Mouse (Mus musculus) hematopoietic stem cell, adult 5-6 weeks (primary cell): ENCODE measurements around the gene Sars. TPM values are rescaled to one million over a fixed set of nuclear protein-coding genes. Genes with fewer than 3 reads are reported as not detected.

ENCODE experiments used
- ATAC-seq, 2 experiments: fragments of 125-278 bp in 1 of 2; replicated peaks in 1 of 2; 2 replicates each; pipeline ENCODE4 v1.8.0; 2016 to 2017; ENCODE audit warnings: inconsistent platforms in 2 of 2, mild to moderate bottlenecking in 2 of 2, moderate number of reproducible peaks in 2 of 2, low read depth in 1 of 2, moderate TSS enrichment in 1 of 2; ENCODE audit not compliant: low FRiP score in 2 of 2, poor library complexity in 2 of 2, severe bottlenecking in 2 of 2, insufficient read depth in 1 of 2, low TSS enrichment in 1 of 2
- total RNA-seq: library from RNA; stranded (forward); fragments of 172-1452, 232-1000 nt; gene quantifications from 2 replicates; pipeline ENCODE4 v1.2.3, GENCODE M21; 2017

The Sars gene
- total RNA-seq, 1 experiment from 2014 or later, result 455 TPM

DNA sequence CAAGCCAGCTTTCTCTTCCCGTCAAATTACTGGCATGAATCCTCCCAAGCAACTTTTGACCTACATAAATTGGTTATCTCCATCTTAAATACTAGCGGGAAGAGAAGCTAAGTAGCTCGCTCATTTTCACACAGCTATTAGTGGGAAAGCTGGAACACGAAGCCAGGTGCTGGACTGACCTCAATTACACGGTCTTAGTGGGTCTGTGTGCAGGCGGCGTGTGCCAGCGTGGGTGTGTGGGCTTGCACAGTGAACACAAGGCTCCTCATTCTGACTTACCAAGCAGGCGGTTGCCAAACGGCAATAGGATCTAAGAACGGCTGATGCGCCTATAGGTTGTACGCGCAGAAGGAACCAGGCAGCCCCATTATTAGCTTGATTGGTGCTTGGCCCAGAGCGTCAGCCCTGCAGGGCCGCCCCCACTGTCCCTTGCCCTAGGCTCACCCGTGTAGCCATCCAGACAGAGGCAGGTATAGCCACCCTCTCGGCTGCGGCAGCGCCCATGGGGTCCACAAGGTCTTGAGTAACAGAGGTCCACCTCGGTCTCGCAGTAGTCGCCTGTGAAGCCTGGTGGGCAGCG, 38.6 kb downstream of the Sars start:
- ATAC-seq, result no peak

DNA sequence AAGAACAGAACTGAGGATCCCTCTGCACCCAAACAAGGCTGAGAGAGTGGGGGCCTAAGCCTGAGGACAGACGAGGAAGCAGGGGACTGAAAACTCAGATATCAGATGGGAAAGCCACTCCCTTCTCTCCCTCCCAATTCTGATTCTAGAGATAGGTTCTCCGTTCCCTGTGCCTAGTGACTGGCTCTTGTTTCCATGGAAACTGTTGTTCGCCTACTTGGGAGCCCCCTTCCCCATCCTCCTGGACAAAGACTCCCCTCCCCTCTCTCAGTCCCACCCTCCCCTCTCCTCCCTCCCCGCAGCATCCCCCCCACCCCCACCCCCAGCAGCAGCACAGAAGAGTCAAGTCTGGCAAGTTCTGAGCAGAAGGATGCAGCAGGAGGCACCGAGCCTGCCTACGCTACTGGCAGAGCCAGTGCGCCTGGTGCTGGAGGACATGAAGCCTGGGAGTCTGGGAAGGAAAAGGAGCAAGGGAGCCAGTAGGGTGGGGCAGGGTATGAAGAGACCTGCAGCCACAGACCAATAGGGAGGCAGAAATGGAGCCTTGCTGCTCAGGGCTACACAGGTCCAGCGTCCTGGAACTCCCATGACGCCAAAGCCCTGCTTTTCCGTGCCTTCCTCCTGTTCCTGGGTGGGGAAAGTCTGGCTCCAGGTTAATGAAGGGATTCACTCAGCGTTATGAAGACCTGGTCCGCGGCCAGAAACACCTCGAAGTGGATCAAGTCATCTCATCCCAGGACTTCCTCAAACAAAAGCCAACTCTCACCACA, 39.3 kb downstream of the Sars start:
- no peak for ATAC-seq

DNA sequence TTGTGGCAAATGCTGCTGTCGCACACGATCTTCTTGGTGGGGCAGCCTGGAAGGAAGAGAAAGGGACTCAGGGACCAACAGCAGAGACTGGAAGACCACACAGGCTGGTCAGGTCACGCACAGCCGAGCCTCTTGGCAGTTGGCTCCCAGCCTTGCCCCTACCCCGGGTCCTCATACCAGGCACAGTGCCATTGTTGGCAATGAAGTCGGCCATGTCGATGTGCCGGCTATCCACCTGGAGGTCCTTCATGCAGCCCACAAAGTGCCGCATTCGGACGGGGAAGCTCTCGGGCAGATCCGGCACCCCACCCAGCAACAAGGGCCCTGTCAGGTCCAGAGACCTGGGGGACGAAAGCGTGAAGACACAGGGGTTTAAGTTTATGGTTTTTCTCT, 42.5 kb downstream of the Sars start:
- ATAC-seq, result no peak

DNA sequence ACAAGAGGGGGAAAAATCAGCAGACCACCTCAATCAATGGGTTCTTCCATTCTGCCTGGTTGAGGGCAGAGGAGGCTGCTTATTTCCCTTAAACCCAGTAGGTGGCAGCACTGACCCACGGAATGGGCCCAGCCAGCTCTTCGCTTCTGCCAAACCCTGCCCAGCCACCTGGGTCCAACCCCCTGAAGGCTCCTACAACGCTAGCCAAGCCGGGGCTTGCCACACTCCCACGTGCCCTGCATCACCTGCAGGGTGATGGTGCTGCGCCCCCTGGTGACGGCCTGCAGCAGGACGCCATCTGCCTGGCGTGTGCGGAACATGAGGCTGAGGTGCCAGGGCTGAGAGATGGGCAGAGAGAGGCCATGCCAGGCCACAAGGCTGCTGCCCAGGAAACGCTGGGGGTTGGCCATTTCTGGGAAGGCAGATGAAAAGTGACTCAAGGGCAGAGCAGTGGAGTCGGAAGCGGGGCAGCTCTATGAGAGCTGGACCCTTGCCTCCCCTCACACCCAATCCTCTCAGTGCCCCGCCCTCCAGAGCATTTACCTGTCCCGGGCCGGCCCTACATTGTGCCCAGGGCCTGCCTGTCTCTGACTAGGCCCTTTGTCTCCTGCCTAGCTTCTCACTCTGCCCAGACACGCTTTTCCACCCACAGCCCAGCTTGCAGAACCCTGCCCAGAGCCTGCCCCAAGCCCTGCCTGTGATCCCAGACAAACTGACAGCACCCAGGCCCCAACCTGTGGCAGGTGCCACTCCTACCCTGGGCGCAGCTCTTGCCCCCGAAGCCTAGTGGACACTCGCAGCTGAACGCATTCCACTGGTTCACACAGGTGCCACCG, 43.1 kb downstream of the Sars start:
- ATAC-seq, result peak; percentile 99

DNA sequence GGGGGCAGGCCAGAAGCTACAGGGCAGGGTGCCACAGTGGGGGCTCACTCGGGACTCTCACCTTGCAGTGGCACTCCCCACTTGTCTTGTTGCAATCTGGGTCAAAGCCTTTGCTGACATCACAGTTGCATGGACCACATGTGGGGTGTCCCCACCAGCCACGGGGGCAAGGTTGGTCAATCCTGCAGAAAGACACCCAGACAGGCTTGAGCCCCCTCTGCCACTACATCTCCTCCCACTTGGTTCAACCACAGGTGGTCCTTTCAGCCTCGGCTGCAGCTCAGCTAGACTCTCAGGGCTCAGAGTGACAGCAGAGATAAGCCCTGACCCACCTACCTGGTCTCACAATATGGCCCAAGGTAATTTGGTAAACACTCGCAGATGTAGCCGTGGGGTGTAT, 44.6 kb downstream of the Sars start:
- ATAC-seq, result no peak

DNA sequence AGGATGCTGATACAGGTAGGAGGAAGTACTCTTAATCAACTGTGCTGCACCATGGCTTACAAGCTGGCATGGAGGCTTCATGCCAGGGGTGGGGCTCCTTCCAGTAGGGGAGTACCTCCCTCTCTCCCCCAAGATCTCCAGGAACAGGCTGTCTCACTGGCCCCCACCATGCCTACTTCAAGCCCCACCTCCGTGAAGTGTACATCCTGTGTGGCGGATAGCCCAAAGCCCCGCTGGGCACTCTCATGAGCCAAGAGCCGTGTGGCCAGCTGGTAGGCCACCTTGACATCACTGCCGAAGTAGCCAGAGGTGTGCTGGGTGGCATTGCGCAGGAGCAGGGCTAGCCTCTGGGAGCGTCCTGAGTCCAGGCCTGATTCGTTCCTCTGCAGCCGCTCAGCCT, 46.7 kb downstream of the Sars start:
- no peak for ATAC-seq

DNA sequence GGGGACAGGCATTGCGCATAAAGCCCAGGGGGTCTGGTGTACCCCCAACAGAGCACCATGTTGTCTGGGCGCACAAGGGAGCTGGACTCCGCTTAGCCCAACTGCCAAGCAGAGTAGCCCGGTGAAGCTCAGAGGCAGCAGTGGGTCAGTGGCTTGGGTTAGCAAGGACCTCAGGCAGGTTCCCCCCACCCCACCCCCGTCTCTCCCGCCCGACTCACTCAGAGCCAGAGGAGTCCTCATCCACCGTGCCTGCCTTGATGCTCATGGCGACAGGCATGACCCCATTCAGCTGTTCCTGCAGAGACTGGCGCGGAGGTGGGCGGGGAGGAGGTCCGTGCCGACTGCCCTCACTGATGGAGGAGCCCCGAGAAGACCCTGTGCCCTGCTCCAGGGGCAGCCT, 52.2 kb downstream of the Sars start:
- no peak for ATAC-seq

DNA sequence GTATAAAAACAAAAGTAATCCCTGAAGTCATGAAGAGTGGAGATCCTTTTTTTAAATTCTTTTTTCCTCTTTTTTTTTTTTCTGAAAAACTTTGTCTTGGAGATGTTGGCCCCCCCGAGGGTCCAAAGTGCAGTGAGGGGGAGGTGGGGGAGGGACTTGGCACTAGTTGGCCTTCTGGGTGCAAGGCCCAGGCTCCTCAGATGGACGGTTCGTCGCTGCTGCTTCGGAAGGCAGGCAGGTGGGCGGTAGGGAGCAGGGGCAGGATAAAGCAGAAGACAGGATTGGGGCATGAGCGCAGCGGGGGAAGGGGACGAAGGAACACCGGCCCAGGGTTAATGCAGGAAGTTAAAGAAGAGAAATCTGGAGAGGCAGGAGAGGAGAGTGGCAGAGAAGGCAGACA, 52.7 kb downstream of the Sars start:
- ATAC-seq, result no peak

DNA sequence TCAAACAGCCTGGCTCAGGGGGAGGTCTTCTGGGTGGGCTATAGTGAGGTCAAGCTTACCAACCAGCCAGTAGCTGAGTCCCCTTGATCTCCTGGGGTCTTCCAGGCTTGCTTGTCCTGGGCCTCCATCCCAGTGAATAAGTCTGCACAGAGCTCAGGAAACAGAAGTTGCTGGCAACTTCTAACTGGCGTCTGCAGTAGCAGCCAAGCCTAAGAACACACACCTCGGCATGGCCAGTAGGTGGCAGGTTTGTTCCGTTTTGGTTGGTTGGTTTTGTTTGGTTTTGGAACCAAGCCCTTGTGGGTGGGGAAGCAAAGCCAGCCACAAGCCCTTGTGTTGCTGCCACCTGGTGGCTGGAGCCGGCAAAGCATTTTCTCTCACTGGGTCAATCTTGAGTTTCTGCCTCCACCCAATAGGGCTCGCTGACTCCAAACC, 55.9 kb downstream of the Sars start:
- ATAC-seq, result peak; percentile 95 to 98

DNA sequence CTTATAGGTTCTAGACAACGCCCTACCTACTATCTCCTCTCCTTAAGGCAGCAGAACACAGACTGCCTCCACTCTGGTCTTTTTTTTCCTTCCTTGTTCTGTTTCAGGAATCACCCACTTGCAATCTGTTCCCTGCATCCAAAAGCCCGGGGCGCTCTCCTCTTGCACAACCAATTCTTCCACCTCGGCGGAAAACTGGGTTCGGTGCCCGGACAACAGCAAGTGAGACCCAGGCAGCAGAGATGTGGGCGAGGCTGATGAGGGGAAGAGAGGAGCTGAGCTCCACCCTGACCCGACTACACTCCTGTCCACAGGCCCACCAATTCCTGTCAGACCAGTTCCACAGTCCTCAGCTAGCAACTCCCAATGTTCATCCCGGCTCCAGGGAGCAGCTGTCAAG, 58.8 kb downstream of the Sars start:
- no peak for ATAC-seq

DNA sequence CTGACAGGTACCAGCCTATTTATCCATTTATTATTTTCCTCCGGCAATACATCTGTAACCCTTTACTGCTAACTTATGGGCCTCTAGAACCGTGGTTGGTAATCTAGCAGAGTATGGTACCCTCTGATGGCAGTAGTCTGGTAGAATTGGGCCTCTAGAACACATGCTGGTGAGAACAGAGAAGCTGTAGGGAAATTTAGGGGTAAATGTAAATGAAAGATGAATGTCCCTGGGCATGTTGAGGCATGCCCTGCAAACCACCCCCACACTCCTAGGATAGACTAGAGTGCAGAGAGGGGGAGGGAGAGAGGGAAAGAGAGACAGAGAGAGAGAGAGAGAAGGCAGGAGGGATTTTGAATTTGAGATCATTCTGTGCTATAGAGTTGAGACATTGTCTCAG, 60.6 kb downstream of the Sars start:
- no peak for ATAC-seq

DNA sequence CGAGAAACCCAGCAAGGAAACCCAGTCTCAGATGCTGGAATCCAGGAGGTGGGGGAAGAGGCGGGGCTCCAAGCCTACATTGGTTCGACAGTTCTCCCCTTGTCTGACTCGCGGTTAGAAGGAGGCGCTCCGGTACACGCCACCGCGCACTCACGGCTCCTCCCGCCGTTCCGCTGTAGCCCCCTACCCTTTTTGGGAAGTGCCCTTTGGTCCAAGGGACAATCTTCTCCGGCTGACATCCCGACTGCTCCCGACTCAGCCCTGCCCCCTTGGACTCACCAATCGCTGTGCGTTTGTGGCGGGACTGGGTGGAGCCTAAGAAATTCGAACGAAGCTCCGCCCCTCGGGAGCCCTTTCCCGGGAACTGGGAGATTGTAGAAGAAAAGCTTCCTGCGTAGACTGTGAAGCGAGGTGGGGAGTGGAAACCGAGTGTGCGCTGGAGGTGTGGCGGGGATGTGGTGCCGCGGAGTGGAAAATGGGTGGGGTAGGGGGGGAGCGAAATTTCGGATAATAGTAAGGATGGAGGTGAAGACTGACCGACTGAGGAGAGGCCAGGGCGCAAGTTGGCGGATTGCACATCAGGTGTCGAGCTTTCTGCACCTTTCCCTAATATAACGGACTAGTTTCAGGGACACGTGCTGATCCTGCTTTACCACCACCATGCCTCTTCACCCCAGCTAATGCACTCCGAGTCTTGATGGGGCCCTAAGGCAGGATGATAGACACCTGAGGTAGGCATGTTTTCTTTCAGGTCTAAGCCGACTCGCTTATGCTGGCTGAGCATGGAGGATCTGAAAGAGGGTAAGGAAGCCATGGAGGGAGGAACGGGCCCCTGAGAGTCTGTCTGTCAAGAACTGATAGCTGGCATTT, 61.3 kb downstream of the Sars start, which contains the start of gene Psrc1:
TSS of gene Psrc1 (plus strand) at position 355 of the 870 bp plus-strand sequence.
- peak; percentile 70 to 77 for ATAC-seq

DNA sequence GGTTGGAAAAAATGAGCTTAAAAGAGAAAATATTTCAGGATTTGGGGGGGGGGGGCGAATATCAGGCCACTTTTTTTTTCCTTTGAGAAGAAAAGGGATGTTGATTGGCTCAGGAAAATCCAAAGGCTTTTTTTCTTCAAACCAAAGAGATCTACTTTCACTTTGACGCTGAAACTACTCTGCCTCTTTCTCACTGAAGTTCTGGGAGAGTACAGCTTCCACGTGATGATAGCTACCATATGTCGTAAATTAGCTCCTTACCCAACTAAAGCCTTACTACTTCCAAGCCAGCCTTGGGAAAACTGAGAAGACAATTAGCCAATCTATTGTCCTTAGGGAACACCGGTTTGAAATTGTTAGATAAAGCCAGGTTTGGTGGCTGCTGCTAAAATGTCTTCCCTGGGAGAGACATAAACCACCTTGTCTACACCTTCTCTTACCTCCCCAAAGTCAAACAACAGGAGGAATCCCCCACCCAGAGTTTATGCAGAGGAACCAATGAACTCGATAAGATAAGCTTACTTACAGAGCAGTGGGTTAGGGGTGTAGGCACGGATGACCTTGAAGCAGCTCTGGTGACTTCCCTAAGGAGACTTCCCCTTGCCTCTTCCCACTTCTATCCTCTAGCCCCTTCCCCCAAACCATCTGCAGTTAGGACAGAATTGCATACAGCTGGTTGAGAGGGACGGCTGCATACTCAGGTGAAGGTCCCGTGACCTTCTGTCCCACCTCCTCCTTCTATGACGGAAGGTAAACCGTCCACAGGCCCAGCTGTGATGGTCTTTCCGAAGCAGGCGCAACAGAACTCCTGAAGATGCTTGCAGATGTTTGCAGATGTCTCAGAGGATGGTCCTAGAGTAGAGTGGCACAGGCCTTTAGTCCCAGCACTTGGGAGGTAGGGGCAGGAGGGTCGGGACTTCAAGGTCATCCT, 62.8 kb downstream of the Sars start:
- no peak for ATAC-seq

DNA sequence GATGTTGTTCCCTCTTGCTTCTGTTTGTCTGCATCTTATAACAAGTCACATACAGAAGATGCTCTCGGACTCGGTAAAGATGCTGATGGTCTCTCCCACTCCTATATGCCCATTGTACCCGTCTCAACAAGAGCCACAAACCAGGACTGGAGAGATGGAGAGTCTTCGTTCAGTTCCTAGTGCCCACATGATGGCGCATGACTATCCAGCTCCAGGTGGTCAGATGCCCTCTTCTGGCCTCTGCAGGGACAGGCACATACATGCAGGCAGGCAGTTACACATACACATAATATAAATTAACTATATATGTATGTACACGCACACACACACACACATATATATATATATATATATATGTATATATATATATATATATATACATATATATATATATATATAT, 64.3 kb downstream of the Sars start:
- ATAC-seq, result no peak

DNA sequence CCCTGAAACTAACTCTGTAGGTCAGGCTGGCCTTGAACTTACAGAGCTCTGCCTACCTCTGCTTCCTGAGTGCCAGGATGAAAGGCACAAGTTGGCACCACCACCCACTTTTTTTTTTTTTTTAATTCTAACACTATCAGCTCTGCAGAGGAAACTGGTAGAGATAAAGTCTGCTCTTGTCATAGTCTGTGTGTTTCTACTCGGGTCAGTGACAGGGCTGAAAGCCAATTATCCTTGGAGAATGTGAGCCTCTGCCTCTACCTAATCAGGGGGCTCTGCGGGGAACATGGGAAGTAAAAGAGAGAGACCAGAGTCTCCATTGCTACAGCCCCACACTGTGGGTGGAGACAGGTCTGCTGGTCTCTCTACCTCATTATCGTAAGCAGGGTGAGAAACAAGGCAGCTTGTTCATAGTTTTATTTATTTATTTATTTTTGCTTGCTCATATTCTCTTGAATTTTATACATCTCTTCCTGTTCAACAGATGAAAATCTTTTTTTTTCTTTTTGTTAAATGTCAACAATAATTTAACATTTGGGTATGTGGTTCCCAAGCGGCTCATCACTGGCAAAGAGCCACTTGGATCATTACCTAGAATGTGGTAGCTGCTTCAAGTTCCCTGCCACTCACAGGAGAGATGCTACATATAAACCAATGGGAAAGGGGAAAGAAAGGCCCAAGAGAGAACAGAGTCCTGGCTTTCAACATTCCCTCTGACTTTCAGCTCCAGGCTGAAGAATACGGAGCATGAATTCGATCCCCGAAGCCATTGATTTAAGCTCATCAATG, 65.9 kb downstream of the Sars start:
- no peak for ATAC-seq
